Mouse (Mus musculus) kidney, postnatal 0 days (tissue): ENCODE measurements at regions not wholly inside any gene's neighbourhood (a gene's known extent, or its start where the extent isn't known, plus 50 kb on each side); places are given as distances from the start of the nearest gene placed in this dataset.
A peak's percentile ranks its signal among the peaks of the same experiment; 100 is the strongest.
"Not testable (repeated sequence)": the region's sequence is repeated elsewhere in the genome, so short reads cannot be mapped to it uniquely, and the experiment has no call there.

ENCODE experiments used
- ATAC-seq: fragments of 200-750 bp; cut with Nextera tagmentation; replicated peaks from 2 replicates; pipeline ENCODE4 v1.8.0; 2017; ENCODE audit warnings: low read depth, moderate number of reproducible peaks, moderate TSS enrichment, moderate library complexity; ENCODE audit not compliant: low FRiP score
- DNase-seq: peaks from one replicate; pipeline ENCODE4 v3.0.0-alpha.2; 2016; ENCODE audit warnings: low spot score
- H3K27ac ChIP-seq: fragments of 300-500 bp; sonication (generic); 2 replicates; pipeline ENCODE4 v1.5.1; 2014; ENCODE audit warnings: mild to moderate bottlenecking
- H3K27me3 ChIP-seq: fragments of 300-500 bp; sonication (generic); 2 replicates; pipeline ENCODE4 v1.6.1; 2014; ENCODE audit warnings: low read length, mixed read lengths; ENCODE audit not compliant: insufficient read depth
- H3K36me3 ChIP-seq: fragments of 300-500 bp; sonication (generic); 2 replicates; pipeline ENCODE4 v1.6.1; 2014; ENCODE audit warnings: low read length, mixed read lengths; ENCODE audit not compliant: insufficient read depth
- H3K4me1 ChIP-seq: fragments of 300-500 bp; sonication (generic); replicated peaks from 2 replicates; pipeline ENCODE4 v1.6.1; 2014; ENCODE audit warnings: antibody characterized with exemption, low read length, mixed read lengths; ENCODE audit not compliant: insufficient read depth
- H3K4me2 ChIP-seq: fragments of 300-500 bp; sonication (generic); 2 replicates; pipeline ENCODE4 v1.6.1; 2014; ENCODE audit warnings: mild to moderate bottlenecking, low read length, moderate library complexity, mixed read lengths
- H3K4me3 ChIP-seq: fragments of 300-500 bp; sonication (generic); replicated peaks from 2 replicates; pipeline ENCODE4 v1.5.1; 2014; ENCODE audit warnings: low read depth, low read length
- H3K9ac ChIP-seq: fragments of 300-500 bp; sonication (generic); 2 replicates; pipeline ENCODE4 v1.6.1; 2014; ENCODE audit warnings: low read depth, low read length
- H3K9me3 ChIP-seq: fragments of 300-500 bp; sonication (generic); replicated peaks from 2 replicates; pipeline ENCODE4 v1.6.1; 2016; ENCODE audit warnings: low read length, inconsistent platforms, mixed read lengths
- CTCF ChIP-seq: IDR thresholded peaks from 2 replicates; pipeline ENCODE4 v1.5.1; 2016; ENCODE audit warnings: antibody characterized with exemption, low read depth, mild to moderate bottlenecking, moderate library complexity
- WGBS: fragments of 180-500 bp; shearing (Covaris S2); extraction: QIAGEN DNeasy Blood & Tissue Kit; methylation state at CpG from one replicate; pipeline ENCODE4 v1.1.7; 2014; 5-methylcytosine and 5-hydroxymethylcytosine counted together

GRCm38 (mm10) chr3:20776964-20777304 lies 410.0 kb upstream of the Agtr1b start:
- no peak overlapping the region for H3K27ac ChIP-seq
- TF ChIP-seq CTCF = no peak
- no peaks in the 10 kb centered on the region for H3K27me3 ChIP-seq
- no peak overlapping the region for H3K4me2 ChIP-seq
- no peaks in the 10 kb centered on the region for H3K9me3 ChIP-seq
- DNase-seq (no peak), ATAC-seq (no peak)
- WGBS = 93% methylated on average over 2 of the region's 2 CpGs
- H3K4me1 ChIP-seq = no peaks in the 10 kb centered on the region
- H3K36me3 ChIP-seq = no peaks in the 10 kb centered on the region
- H3K9ac ChIP-seq = no peak overlapping the region
- no peak overlapping the region for H3K4me3 ChIP-seq

GRCm38 (mm10) chr3:20776128-20776963 lies 409.4 kb upstream of the Agtr1b start:
- no peak overlapping the region for H3K27ac ChIP-seq
- ATAC-seq = no peak
- 47% methylated on average over 4 of the region's 4 CpGs for WGBS

GRCm38 (mm10) chr3:20734302-20734701 lies 367.3 kb upstream of the Agtr1b start:
- Histone ChIP-seq H3K9me3 (no peaks in the 10 kb centered on the region), H3K36me3 (no peaks in the 10 kb centered on the region), H3K4me1 (no peaks in the 10 kb centered on the region), H3K27ac (no peak overlapping the region), H3K27me3 (no peaks in the 10 kb centered on the region), H3K9ac (no peak overlapping the region), H3K4me3 (no peak overlapping the region), H3K4me2 (no peak overlapping the region)
- TF ChIP-seq CTCF = no peak
- ATAC-seq (no peak), DNase-seq (no peak)
- 60% methylated on average over 3 of the region's 3 CpGs for WGBS

More at GRCm38 (mm10) chr3:20776128-20776963, 409.4 kb upstream of the Agtr1b start:
- peak; percentile 27 for DNase-seq
- no peak overlapping the region for H3K4me2 ChIP-seq
- no peak overlapping the region for H3K4me3 ChIP-seq
- H3K4me1 ChIP-seq = no peaks in the 10 kb centered on the region
- H3K9ac ChIP-seq = no peak overlapping the region
- no peaks in the 10 kb centered on the region for H3K27me3 ChIP-seq
- no peaks in the 10 kb centered on the region for H3K9me3 ChIP-seq
- no peak for TF ChIP-seq CTCF
- H3K36me3 ChIP-seq = no peaks in the 10 kb centered on the region

- H3K9me3 ChIP-seq = no peaks in the 10 kb centered on the region
- H3K9ac ChIP-seq = no peak overlapping the region
- ATAC-seq = no peak
- no peak for DNase-seq
- H3K36me3 ChIP-seq = no peaks in the 10 kb centered on the region
- TF ChIP-seq CTCF = no peak
- no peak overlapping the region for H3K4me2 ChIP-seq
- H3K4me1 ChIP-seq = no peaks in the 10 kb centered on the region
- no peak overlapping the region for H3K4me3 ChIP-seq
- no peaks in the 10 kb centered on the region for H3K27me3 ChIP-seq
- H3K27ac ChIP-seq = no peak overlapping the region
These were observed 365.0 kb upstream of the Agtr1b start for GRCm38 (mm10) chr3:20732005-20732404.

GRCm38 (mm10) chr3:20730481-20730880 lies 363.5 kb upstream of the Agtr1b start:
- ATAC-seq = 0 out of 2 replicates have a peak, but pooled peaks have one; percentile 21
- no peak for TF ChIP-seq CTCF
- H3K27me3 ChIP-seq = no peaks in the 10 kb centered on the region

GRCm38 (mm10) chr3:20729776-20730175 lies 362.8 kb upstream of the Agtr1b start:
- DNase-seq, H3K4me1 ChIP-seq, H3K9ac ChIP-seq, H3K4me3 ChIP-seq, ATAC-seq, H3K27me3 ChIP-seq, H3K9me3 ChIP-seq, H3K4me2 ChIP-seq, H3K27ac ChIP-seq, H3K36me3 ChIP-seq: not testable (repeated sequence)

More at GRCm38 (mm10) chr3:20730481-20730880, 363.5 kb upstream of the Agtr1b start:
- DNase-seq = no peak
- Histone ChIP-seq H3K27ac (no peak overlapping the region), H3K36me3 (no peaks in the 10 kb centered on the region), H3K4me2 (no peak overlapping the region), H3K4me3 (no peak overlapping the region), H3K4me1 (no peaks in the 10 kb centered on the region), H3K9me3 (no peaks in the 10 kb centered on the region), H3K9ac (no peak overlapping the region)

- DNase-seq (peak; percentile 61), ATAC-seq (no peak)
- H3K27ac ChIP-seq = no peak overlapping the region
- no peak overlapping the region for H3K9ac ChIP-seq
- no peak overlapping the region for H3K4me3 ChIP-seq
- H3K4me1 ChIP-seq = no peaks in the 10 kb centered on the region
- TF ChIP-seq CTCF = no peak
- 11% methylated on average over 1 of the region's 1 CpGs for WGBS
- H3K9me3 ChIP-seq = no peaks in the 10 kb centered on the region
- H3K4me2 ChIP-seq = no peak overlapping the region
- no peaks in the 10 kb centered on the region for H3K27me3 ChIP-seq
- no peaks in the 10 kb centered on the region for H3K36me3 ChIP-seq
These were observed 347.7 kb upstream of the Agtr1b start for GRCm38 (mm10) chr3:20714671-20715070.
